Mouse (Mus musculus) erythroblast, embryonic 14.5 days (primary cell): ENCODE results near the gene Pip5k1c. TPM values are rescaled to one million over a fixed set of nuclear protein-coding genes. Genes with fewer than 3 reads are reported as not detected.

Experiments
- H3K27me3 ChIP-seq: 2 replicates; pipeline ENCODE4 v1.6.1; 2012; ENCODE audit warnings: inconsistent platforms; ENCODE audit not compliant: control insufficient read depth
- H3K36me3 ChIP-seq: 2 replicates; pipeline ENCODE4 v1.6.1; 2012; ENCODE audit warnings: mild to moderate bottlenecking, inconsistent platforms; ENCODE audit not compliant: control insufficient read depth
- H3K4me1 ChIP-seq: 2 replicates; pipeline ENCODE4 v1.6.1; 2012; ENCODE audit warnings: inconsistent platforms; ENCODE audit not compliant: control insufficient read depth
- H3K4me3 ChIP-seq: replicated peaks from 2 replicates; pipeline ENCODE3; 2012; ENCODE audit warnings: moderate library complexity, mild to moderate bottlenecking, inconsistent platforms
- H3K9me3 ChIP-seq: 2 replicates; pipeline ENCODE4 v1.6.1; 2012; ENCODE audit warnings: low read length, inconsistent platforms, mixed read lengths; ENCODE audit not compliant: control insufficient read depth
- GATA1 ChIP-seq: IDR thresholded peaks from 2 replicates; pipeline ENCODE4 v1.6.1; 2012; ENCODE audit warnings: low read length, inconsistent platforms, mixed read lengths
- TAL1 ChIP-seq: IDR thresholded peaks from 3 replicates; pipeline ENCODE4 v1.6.1; 2012; ENCODE audit warnings: low read length, inconsistent platforms, mixed read lengths
- polyA plus RNA-seq: library from polyadenylated mRNA; stranded (reverse); fragments of >175 nt; gene quantifications from 2 replicates; pipeline ENCODE4 v1.2.3, GENCODE M21; 2012

Pip5k1c gene
- polyA plus RNA-seq, 1 experiment = 4.5 TPM

DNA sequence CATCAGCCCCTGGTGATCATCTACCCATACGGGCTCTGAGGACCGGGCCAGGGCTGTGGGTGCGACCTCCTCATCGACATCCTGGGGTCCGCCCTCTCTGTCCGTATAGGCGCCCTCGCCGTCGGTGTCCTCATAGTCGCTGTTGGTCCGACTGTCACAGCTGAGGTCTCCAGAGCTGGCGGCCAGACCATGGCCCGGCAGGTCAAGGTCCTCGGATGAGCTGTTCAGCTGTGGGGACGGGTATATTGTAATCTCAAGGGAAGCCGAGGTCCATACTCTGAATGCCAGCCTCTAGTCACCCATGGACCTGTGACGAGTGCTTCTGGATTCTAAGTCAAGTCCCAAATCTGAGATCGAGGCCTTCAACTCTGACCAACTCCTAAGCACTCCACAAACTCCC is 18.9 kb upstream of the Pip5k1c start:
- no peak overlapping the region for H3K4me3 ChIP-seq
- peaks cover 8% of the 10 kb centered on the region for H3K27me3 ChIP-seq
- no peak for TF ChIP-seq GATA1
- no peak for TF ChIP-seq TAL1
- H3K9me3 ChIP-seq = no peaks in the 10 kb centered on the region
- peaks cover 5% of the 10 kb centered on the region for H3K4me1 ChIP-seq
- peaks cover 36% of the 10 kb centered on the region for H3K36me3 ChIP-seq

DNA sequence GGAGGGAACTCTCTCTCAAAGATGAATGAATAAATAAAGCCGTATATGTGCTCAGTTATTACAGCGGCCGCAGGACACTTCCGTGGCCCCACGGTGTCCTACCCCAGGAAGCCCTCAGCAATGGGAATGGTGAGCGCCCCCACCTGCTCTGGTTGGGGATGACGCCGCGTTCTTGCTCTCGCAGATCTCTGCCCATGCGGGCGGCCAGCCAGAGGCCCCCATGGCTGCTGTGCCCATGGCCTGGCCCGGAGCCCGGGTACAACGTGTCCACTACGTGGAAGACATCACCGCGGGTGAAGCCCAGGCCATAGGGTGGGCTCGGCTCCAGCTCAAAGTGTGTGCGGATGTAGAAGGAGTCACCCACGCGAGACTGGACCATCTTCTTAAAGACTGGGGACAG is 15.1 kb upstream of the Pip5k1c start:
- Histone ChIP-seq H3K4me1 (peaks cover 5% of the 10 kb centered on the region), H3K9me3 (no peaks in the 10 kb centered on the region; the same call in 1 of the 2 replicates), H3K36me3 (peaks cover 11% of the 10 kb centered on the region), H3K27me3 (peaks cover 40% of the 10 kb centered on the region), H3K4me3 (no peak overlapping the region)
- TF ChIP-seq GATA1 (no peak), TAL1 (no peak)

DNA sequence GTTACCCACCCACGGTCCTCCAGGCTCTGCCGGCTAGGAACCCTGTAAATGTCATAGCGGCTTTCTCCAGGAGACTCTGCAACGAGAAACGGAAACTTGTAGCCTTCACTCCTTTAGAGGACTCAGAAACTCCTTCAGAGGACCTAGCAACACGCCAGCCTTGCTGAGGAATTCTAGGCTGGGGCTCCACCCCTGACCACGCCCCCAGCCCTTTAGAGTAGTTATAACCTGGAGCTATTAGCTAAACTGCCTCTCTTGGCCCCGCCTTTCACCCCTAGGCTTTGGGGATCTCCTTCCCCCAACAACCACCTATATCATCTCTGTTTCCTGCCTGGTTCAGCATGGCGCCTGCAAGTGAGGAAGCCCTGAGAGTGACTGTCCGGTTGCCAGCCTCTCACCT is 13.3 kb upstream of the Pip5k1c start:
- TF ChIP-seq TAL1 = no peak
- no peak for TF ChIP-seq GATA1
- H3K27me3 ChIP-seq = peaks cover 58% of the 10 kb centered on the region
- no peaks in the 10 kb centered on the region; the same call in 1 of the 2 replicates for H3K9me3 ChIP-seq
- peaks cover 5% of the 10 kb centered on the region for H3K4me1 ChIP-seq
- H3K36me3 ChIP-seq = no peaks in the 10 kb centered on the region
- H3K4me3 ChIP-seq = no peak overlapping the region

DNA sequence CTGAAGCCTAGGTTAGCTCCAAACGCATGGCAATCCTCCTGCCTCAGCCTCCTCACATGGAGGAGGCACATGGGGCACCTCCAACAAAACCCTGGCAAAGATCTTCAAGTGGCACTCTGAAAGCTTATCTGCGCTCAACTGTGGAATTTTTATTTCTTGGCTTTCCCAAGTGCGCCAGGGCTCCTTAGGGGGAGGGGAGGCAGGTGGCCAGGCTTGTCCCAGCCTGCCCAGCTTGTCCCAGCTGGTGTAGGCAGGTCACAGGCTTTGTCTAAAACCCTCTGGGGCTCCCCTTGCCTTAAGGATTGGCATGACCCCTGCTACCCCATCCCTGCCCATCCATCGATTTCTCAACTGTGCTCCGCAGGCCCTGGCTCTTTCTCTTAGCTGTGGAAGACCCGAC is 8.6 kb upstream of the Pip5k1c start:
- Histone ChIP-seq H3K36me3 (no peaks in the 10 kb centered on the region), H3K9me3 (peaks cover 4% of the 10 kb centered on the region; the same call in 1 of the 2 replicates), H3K4me3 (no peak overlapping the region), H3K4me1 (peaks cover 43% of the 10 kb centered on the region), H3K27me3 (peaks cover 74% of the 10 kb centered on the region)
- TF ChIP-seq GATA1 = no peak
- no peak for TF ChIP-seq TAL1

DNA sequence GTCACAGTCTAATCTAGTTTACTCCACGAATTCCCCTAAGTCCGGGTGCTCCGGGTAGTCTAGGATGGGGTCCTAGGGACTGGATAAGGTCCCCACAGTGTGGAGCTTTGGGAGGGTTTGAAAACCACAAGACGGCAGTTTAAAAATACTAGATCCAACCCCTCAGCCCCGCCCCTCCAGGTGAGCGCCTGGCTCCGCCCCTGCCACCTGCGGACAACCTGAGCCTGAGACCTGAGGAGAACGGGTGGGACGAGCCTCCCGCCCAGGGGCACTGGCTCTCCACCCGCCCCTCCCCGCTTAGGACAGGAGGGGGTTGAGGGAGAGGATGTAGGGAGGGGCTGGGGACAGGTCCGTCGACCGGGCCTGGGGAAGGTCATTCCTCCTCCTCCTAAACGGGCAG is 8.0 kb upstream of the Pip5k1c start:
- peaks cover 43% of the 10 kb centered on the region for H3K4me1 ChIP-seq
- peaks cover 69% of the 10 kb centered on the region for H3K27me3 ChIP-seq
- no peak overlapping the region for H3K4me3 ChIP-seq
- TF ChIP-seq GATA1 (no peak), TAL1 (no peak)
- H3K36me3 ChIP-seq = no peaks in the 10 kb centered on the region
- peaks cover 4% of the 10 kb centered on the region; the same call in 1 of the 2 replicates for H3K9me3 ChIP-seq

DNA sequence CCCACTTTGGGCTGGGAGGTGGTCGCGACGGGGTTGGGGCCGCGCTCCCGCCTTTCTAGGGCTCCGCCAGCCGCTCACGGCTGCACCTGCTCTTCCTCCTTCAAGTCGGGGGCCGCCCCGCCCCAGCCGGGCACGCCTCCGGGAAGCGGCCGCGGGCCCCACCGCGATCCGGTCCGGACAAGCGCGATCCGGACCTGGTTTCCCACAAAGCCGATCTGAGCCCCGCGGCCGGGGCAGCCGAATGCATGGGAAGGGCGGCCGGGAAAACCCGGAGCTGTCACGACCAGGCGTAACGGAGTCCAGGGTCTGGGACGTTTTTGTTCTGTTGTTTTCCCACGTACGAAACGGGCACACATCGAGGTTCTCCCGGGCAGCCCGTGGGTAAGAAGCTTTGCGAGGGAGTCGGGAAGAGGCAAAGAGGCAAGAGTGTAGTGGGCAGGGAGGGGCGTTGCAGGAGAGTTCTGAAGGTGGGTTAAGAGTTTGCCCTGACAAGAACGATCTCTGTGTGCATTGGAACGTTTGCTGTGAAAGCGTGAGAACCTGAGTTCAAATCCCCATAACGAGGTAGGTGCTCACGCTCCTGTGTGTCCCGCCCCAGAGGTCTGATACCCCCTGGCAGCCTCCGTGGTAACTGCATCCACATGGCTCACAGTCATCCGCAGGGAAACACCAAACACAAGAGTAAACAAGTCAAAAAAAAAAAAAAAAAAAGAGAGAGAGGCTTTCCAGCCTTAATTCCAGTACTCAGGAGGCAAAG is 6.9 kb upstream of the Pip5k1c start:
- peaks cover 58% of the 10 kb centered on the region for H3K27me3 ChIP-seq
- H3K36me3 ChIP-seq = no peaks in the 10 kb centered on the region
- peak overlapping the region; percentile 52 for H3K4me3 ChIP-seq
- peaks cover 4% of the 10 kb centered on the region; the same call in 1 of the 2 replicates for H3K9me3 ChIP-seq
- TF ChIP-seq TAL1 (no peak), GATA1 (no peak)
- peaks cover 46% of the 10 kb centered on the region for H3K4me1 ChIP-seq

DNA sequence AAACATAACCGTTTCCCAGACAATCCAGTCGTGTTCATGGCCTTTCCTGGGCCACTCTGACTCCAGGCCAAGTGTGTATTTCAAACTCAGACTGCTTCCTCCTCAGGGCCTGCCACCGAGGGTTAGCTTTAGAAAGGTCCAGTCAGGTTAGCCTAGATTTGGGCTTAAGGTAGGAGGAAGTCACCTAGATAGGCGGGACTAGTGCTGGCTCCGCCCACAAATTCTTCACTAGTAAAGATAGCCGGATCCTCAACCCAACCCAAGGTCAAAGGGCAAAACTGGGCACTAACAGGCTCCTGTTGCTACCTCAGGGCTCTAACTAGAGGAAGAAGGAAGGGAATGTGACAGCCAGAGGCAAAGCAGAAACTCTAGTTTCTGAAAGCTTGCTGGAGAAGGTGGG is 6.2 kb upstream of the Pip5k1c start:
- Histone ChIP-seq H3K36me3 (no peaks in the 10 kb centered on the region), H3K4me1 (peaks cover 54% of the 10 kb centered on the region), H3K4me3 (no peak overlapping the region), H3K27me3 (peaks cover 54% of the 10 kb centered on the region), H3K9me3 (peaks cover 4% of the 10 kb centered on the region; the same call in 1 of the 2 replicates)
- TF ChIP-seq GATA1 = no peak
- no peak for TF ChIP-seq TAL1

DNA sequence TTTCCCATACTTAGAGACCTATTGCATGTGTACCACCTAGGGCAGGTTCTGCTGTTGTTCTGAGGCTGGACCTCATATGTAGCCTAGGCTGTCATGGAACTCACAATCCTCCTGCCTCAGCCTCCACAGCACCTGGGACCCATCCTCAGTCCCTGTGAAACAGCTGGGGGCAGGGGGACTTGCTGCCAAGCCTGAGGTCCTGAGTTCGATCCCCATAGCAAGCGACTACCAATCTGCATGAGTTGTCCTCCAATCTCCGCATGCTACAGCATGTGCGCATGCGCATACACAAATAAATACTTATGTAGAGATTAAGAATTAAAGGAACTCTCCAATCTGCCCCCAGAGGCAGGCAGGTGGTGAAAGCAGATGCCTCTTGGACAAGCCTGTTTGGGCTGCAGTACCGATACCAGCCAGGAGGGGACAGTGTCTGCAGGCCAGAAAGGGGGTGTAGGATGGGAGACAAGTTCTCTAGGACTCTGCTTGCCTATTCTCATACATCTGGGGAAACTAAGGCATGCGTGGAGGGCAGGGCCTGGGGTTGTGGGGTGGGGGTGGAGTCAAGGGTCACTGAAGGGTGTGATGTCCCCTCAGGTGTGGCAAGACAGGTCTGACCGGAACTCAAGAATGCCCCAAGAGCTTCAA is 5.1 kb upstream of the Pip5k1c start:
- TF ChIP-seq TAL1 (no peak), GATA1 (no peak)
- H3K36me3 ChIP-seq = no peaks in the 10 kb centered on the region
- no peak overlapping the region for H3K4me3 ChIP-seq

DNA sequence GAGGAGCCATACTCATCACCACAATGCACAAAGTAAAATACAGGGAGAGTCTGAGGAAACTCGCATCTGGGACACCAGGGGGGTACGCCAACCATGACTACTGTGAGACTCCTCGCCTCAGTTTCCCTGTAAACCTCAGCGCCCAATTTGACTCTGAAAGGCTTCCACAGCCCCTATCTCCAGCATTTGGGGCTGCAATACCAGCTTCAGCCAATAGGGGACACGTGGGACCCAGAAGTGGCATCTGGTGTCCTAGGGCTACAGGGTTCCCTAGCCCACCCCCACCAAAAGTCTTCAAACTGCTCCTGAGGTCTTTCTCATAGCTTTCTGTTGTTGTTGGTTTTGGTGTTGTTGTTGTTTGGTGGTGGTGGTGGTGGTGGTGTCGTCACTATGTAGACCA is 4.2 kb upstream of the Pip5k1c start:
- Histone ChIP-seq H3K9me3 (peaks cover 4% of the 10 kb centered on the region; the same call in 1 of the 2 replicates), H3K4me3 (no peak overlapping the region), H3K4me1 (peaks cover 70% of the 10 kb centered on the region), H3K27me3 (peaks cover 40% of the 10 kb centered on the region), H3K36me3 (no peaks in the 10 kb centered on the region)
- TF ChIP-seq TAL1 = no peak
- TF ChIP-seq GATA1 = no peak

More for the DNA sequence above, 5.1 kb upstream of the Pip5k1c start:
- H3K4me1 ChIP-seq = peaks cover 63% of the 10 kb centered on the region
- peaks cover 49% of the 10 kb centered on the region for H3K27me3 ChIP-seq
- peaks cover 4% of the 10 kb centered on the region; the same call in 1 of the 2 replicates for H3K9me3 ChIP-seq
